Comparison of ENCODE assay signal across 8 mouse cellular contexts in the genomic region with DNA sequence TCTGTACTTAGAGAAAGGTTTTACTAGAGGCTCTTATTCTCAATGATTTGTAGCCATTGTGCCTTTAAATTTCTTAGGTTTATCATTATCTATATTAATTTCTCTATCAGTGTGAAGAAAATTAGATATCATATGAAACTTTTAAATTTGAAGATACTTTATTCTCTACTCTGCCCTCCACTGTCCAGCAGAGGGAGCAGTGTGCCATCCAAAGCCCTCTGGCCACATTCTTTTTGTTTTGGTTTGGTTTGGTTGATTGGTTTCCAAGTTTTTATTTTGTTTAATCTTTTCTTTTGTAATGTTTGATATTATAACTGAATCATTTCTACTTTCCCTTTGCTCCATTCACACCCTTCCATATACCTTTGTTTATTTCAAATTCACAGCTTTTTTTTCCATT.
DNase-seq lines count a peak whose midpoint lies in the region; ATAC-seq lines count a peak whose summit lies in the region.

No protein-coding gene starts in this region.

- ATAC-seq in cerebellum, adult (ENCODE audit: insufficient number of reproducible peaks, low FRiP score, low TSS enrichment) = no peak

- peak; percentile 18 for DNase-seq in cerebellum, adult 11 months
- DNase-seq in left cerebral cortex, adult 18-20 months (ENCODE audit: low spot score in 2 of 2) = peak; percentile 20 to 51
- no peak for DNase-seq in left cerebral cortex, adult 11 months (ENCODE audit: low spot score)
- DNase-seq in Muller cell, postnatal 12 days (ENCODE audit: inconsistent ontology term) = peak; percentile 13
- peak; percentile 33 for DNase-seq in heart, postnatal 4 days
- no peak for DNase-seq in thymus, postnatal 0 days (ENCODE audit: low spot score)
- no peak for DNase-seq in spleen, postnatal 4 days (ENCODE audit: low spot score in 2 of 2)

Comparison
In these comparisons a context has a peak if more than half of its experiments do, and no peak if none do; other contexts are left out.
1. DNase-seq: peak in cerebellum, adult 11 months (single experiment), left cerebral cortex, adult 18-20 months (2 of 2), Muller cell, postnatal 12 days (single experiment) and heart, postnatal 4 days (single experiment); none in left cerebral cortex, adult 11 months (single experiment), thymus, postnatal 0 days (single experiment) and spleen, postnatal 4 days (0 of 2).